Mouse (Mus musculus): ENCODE measurements around the gene Mymk.

Mymk gene

GRCm38 (mm10) chr2:27087581-27087980 lies 15.6 kb upstream of the Mymk start:
- no peak for TF ChIP-seq GATA4 (IDR thresholded peaks at IDR 0.05; ENCODE audit: insufficient replicate concordance, low read length)

GRCm38 (mm10) chr2:27086483-27087010 lies 14.6 kb upstream of the Mymk start:
- no peak for TF ChIP-seq GATA4 (IDR thresholded peaks at IDR 0.05; ENCODE audit: insufficient replicate concordance, low read length)

GRCm38 (mm10) chr2:27085801-27086200 lies 13.8 kb upstream of the Mymk start:
- no peak for TF ChIP-seq GATA4 (IDR thresholded peaks at IDR 0.05; ENCODE audit: insufficient replicate concordance, low read length)

- TF ChIP-seq GATA4 (IDR thresholded peaks at IDR 0.05; ENCODE audit: insufficient replicate concordance, low read length): no peak
Measured at GRCm38 (mm10) chr2:27084963-27085362, 13.0 kb upstream of the Mymk start.

GRCm38 (mm10) chr2:27083761-27084475 lies 11.9 kb upstream of the Mymk start:
- peak; percentile 63; the same call in 1 of the 2 replicates for TF ChIP-seq GATA4 (IDR thresholded peaks at IDR 0.05; ENCODE audit: insufficient replicate concordance, low read length)

GRCm38 (mm10) chr2:27079649-27080048 lies 7.7 kb upstream of the Mymk start:
- TF ChIP-seq GATA4 (IDR thresholded peaks at IDR 0.05; ENCODE audit: insufficient replicate concordance, low read length): no peak

- no peak for TF ChIP-seq GATA4 (IDR thresholded peaks at IDR 0.05; ENCODE audit: insufficient replicate concordance, low read length)
Measured at GRCm38 (mm10) chr2:27079152-27079584, 7.2 kb upstream of the Mymk start, which contains the start of gene Adamtsl2. Gene Adamtsl2 (plus strand): TSS chr2:27079379.

- TF ChIP-seq GATA4 (IDR thresholded peaks at IDR 0.05; ENCODE audit: insufficient replicate concordance, low read length): no peak
Measured at GRCm38 (mm10) chr2:27078312-27078711, 6.3 kb upstream of the Mymk start.

GRCm38 (mm10) chr2:27077655-27078244 lies 5.8 kb upstream of the Mymk start:
- no peak for TF ChIP-seq GATA4 (IDR thresholded peaks at IDR 0.05; ENCODE audit: insufficient replicate concordance, low read length)

GRCm38 (mm10) chr2:27075485-27075884 lies 3.5 kb upstream of the Mymk start:
- TF ChIP-seq GATA4 (IDR thresholded peaks at IDR 0.05; ENCODE audit: insufficient replicate concordance, low read length): no peak

- no peak for TF ChIP-seq GATA4 (IDR thresholded peaks at IDR 0.05; ENCODE audit: insufficient replicate concordance, low read length)
Measured at GRCm38 (mm10) chr2:27074804-27075203, 2.8 kb upstream of the Mymk start.

- TF ChIP-seq GATA4 (IDR thresholded peaks at IDR 0.05; ENCODE audit: insufficient replicate concordance, low read length): no peak
Measured at GRCm38 (mm10) chr2:27073407-27073806, 1.4 kb upstream of the Mymk start.

- TF ChIP-seq GATA4 (IDR thresholded peaks at IDR 0.05; ENCODE audit: insufficient replicate concordance, low read length): no peak
Measured at GRCm38 (mm10) chr2:27071137-27071536, 842 bp downstream of the Mymk start.

- no peak for TF ChIP-seq GATA4 (IDR thresholded peaks at IDR 0.05; ENCODE audit: insufficient replicate concordance, low read length)
Measured at GRCm38 (mm10) chr2:27070247-27070813, 1.6 kb downstream of the Mymk start.

GRCm38 (mm10) chr2:27069646-27070045 lies 2.3 kb downstream of the Mymk start:
- TF ChIP-seq GATA4 (IDR thresholded peaks at IDR 0.05; ENCODE audit: insufficient replicate concordance, low read length): no peak

- TF ChIP-seq GATA4 (IDR thresholded peaks at IDR 0.05; ENCODE audit: insufficient replicate concordance, low read length): no peak
Measured at GRCm38 (mm10) chr2:27067996-27068395, 4.0 kb downstream of the Mymk start.
